Mouse (Mus musculus): ENCODE data around the gene Tbkbp1. TPM values are rescaled to one million over a fixed set of nuclear protein-coding genes. Genes with fewer than 3 reads are reported as not detected.

Gene Tbkbp1
- polyA plus RNA-seq, 1 experiment: 0.15 TPM

- TF ChIP-seq GATA1 (IDR thresholded peaks at IDR 0.05; ENCODE audit: low read length) (no peak), TAL1 (IDR thresholded peaks at IDR 0.05; ENCODE audit: low read length) (no peak)
- no peaks in the 10 kb centered on the region for H3K27me3 ChIP-seq (ENCODE audit: control insufficient read depth)
These were observed 25.6 kb upstream of the Tbkbp1 start for GRCm38 (mm10) chr11:97176851-97177250.

GRCm38 (mm10) chr11:97175499-97175898 is 24.2 kb upstream of the Tbkbp1 start:
- Histone ChIP-seq H3K9me3 (ENCODE audit: control insufficient read depth, low read length) (no peaks in the 10 kb centered on the region), H3K4me1 (ENCODE audit: control insufficient read depth) (peaks cover 9% of the 10 kb centered on the region), H3K27me3 (ENCODE audit: control insufficient read depth) (no peaks in the 10 kb centered on the region), H3K4me3 (replicated peaks) (no peak overlapping the region), H3K36me3 (ENCODE audit: control insufficient read depth) (peaks cover 100% of the 10 kb centered on the region)
- TF ChIP-seq GATA1 (IDR thresholded peaks at IDR 0.05; ENCODE audit: low read length): no peak
- TF ChIP-seq TAL1 (IDR thresholded peaks at IDR 0.05; ENCODE audit: low read length): no peak

More at GRCm38 (mm10) chr11:97176851-97177250, 25.6 kb upstream of the Tbkbp1 start:
- H3K36me3 ChIP-seq (ENCODE audit: control insufficient read depth): peaks cover 100% of the 10 kb centered on the region
- H3K4me3 ChIP-seq (replicated peaks): no peak overlapping the region
- no peaks in the 10 kb centered on the region for H3K9me3 ChIP-seq (ENCODE audit: control insufficient read depth, low read length)
- peaks cover 16% of the 10 kb centered on the region for H3K4me1 ChIP-seq (ENCODE audit: control insufficient read depth)

- TF ChIP-seq GATA1 (IDR thresholded peaks at IDR 0.05; ENCODE audit: low read length): no peak
- TF ChIP-seq TAL1 (IDR thresholded peaks at IDR 0.05; ENCODE audit: low read length): no peak
- Histone ChIP-seq H3K4me3 (replicated peaks) (no peak overlapping the region), H3K36me3 (ENCODE audit: control insufficient read depth) (peaks cover 100% of the 10 kb centered on the region), H3K27me3 (ENCODE audit: control insufficient read depth) (no peaks in the 10 kb centered on the region), H3K4me1 (ENCODE audit: control insufficient read depth) (peaks cover 1% of the 10 kb centered on the region; the same call in 1 of the 2 replicates), H3K9me3 (ENCODE audit: control insufficient read depth, low read length) (no peaks in the 10 kb centered on the region)
These were observed 9.0 kb upstream of the Tbkbp1 start for GRCm38 (mm10) chr11:97160341-97160740.

- H3K27me3 ChIP-seq (ENCODE audit: control insufficient read depth): peaks cover 25% of the 10 kb centered on the region
- peaks cover 83% of the 10 kb centered on the region for H3K36me3 ChIP-seq (ENCODE audit: control insufficient read depth)
- H3K4me1 ChIP-seq (ENCODE audit: control insufficient read depth): no peaks in the 10 kb centered on the region; the same call in 1 of the 2 replicates
- TF ChIP-seq TAL1 (IDR thresholded peaks at IDR 0.05; ENCODE audit: low read length) (no peak), GATA1 (IDR thresholded peaks at IDR 0.05; ENCODE audit: low read length) (no peak)
- no peak overlapping the region for H3K4me3 ChIP-seq (replicated peaks)
- peaks cover 3% of the 10 kb centered on the region; the same call in 1 of the 2 replicates for H3K9me3 ChIP-seq (ENCODE audit: control insufficient read depth, low read length)
These were observed 5.7 kb upstream of the Tbkbp1 start for GRCm38 (mm10) chr11:97156999-97157398.

- H3K4me1 ChIP-seq (ENCODE audit: control insufficient read depth): peaks cover 7% of the 10 kb centered on the region
- H3K36me3 ChIP-seq (ENCODE audit: control insufficient read depth): peaks cover 41% of the 10 kb centered on the region
- no peak overlapping the region for H3K4me3 ChIP-seq (replicated peaks)
- TF ChIP-seq GATA1 (IDR thresholded peaks at IDR 0.05; ENCODE audit: low read length) (no peak), TAL1 (IDR thresholded peaks at IDR 0.05; ENCODE audit: low read length) (no peak)
- H3K27me3 ChIP-seq (ENCODE audit: control insufficient read depth): peaks cover 67% of the 10 kb centered on the region
- H3K9me3 ChIP-seq (ENCODE audit: control insufficient read depth, low read length): peaks cover 7% of the 10 kb centered on the region; the same call in 1 of the 2 replicates
These were observed 1.5 kb upstream of the Tbkbp1 start for GRCm38 (mm10) chr11:97152662-97153287.

GRCm38 (mm10) chr11:97152023-97152426 is 730 bp upstream of the Tbkbp1 start:
- Histone ChIP-seq H3K4me1 (ENCODE audit: control insufficient read depth) (peaks cover 7% of the 10 kb centered on the region), H3K27me3 (ENCODE audit: control insufficient read depth) (peaks cover 74% of the 10 kb centered on the region), H3K9me3 (ENCODE audit: control insufficient read depth, low read length) (peaks cover 7% of the 10 kb centered on the region; the same call in 1 of the 2 replicates), H3K4me3 (replicated peaks) (no peak overlapping the region), H3K36me3 (ENCODE audit: control insufficient read depth) (peaks cover 33% of the 10 kb centered on the region)
- TF ChIP-seq TAL1 (IDR thresholded peaks at IDR 0.05; ENCODE audit: low read length): no peak
- TF ChIP-seq GATA1 (IDR thresholded peaks at IDR 0.05; ENCODE audit: low read length): no peak

- no peak for TF ChIP-seq GATA1 (IDR thresholded peaks at IDR 0.05; ENCODE audit: low read length)
- peaks cover 7% of the 10 kb centered on the region for H3K4me1 ChIP-seq (ENCODE audit: control insufficient read depth)
- H3K4me3 ChIP-seq (replicated peaks): peak overlapping the region; percentile 49
- H3K36me3 ChIP-seq (ENCODE audit: control insufficient read depth): peaks cover 20% of the 10 kb centered on the region
- H3K27me3 ChIP-seq (ENCODE audit: control insufficient read depth): peaks cover 81% of the 10 kb centered on the region
- H3K9me3 ChIP-seq (ENCODE audit: control insufficient read depth, low read length): peaks cover 7% of the 10 kb centered on the region; the same call in 1 of the 2 replicates
These were observed 624 bp downstream of the Tbkbp1 start for GRCm38 (mm10) chr11:97150411-97151330.

GRCm38 (mm10) chr11:97149995-97150410 is 1.3 kb downstream of the Tbkbp1 start:
- peaks cover 7% of the 10 kb centered on the region; the same call in 1 of the 2 replicates for H3K9me3 ChIP-seq (ENCODE audit: control insufficient read depth, low read length)
- peak overlapping the region; percentile 49 for H3K4me3 ChIP-seq (replicated peaks)
- H3K4me1 ChIP-seq (ENCODE audit: control insufficient read depth): peaks cover 7% of the 10 kb centered on the region
- peaks cover 14% of the 10 kb centered on the region for H3K36me3 ChIP-seq (ENCODE audit: control insufficient read depth)
- TF ChIP-seq GATA1 (IDR thresholded peaks at IDR 0.05; ENCODE audit: low read length) (no peak), TAL1 (IDR thresholded peaks at IDR 0.05; ENCODE audit: low read length) (no peak)
- H3K27me3 ChIP-seq (ENCODE audit: control insufficient read depth): peaks cover 81% of the 10 kb centered on the region

- peaks cover 7% of the 10 kb centered on the region; the same call in 1 of the 2 replicates for H3K9me3 ChIP-seq (ENCODE audit: control insufficient read depth, low read length)
- no peak overlapping the region for H3K4me3 ChIP-seq (replicated peaks)
- H3K4me1 ChIP-seq (ENCODE audit: control insufficient read depth): peaks cover 7% of the 10 kb centered on the region
- TF ChIP-seq TAL1 (IDR thresholded peaks at IDR 0.05; ENCODE audit: low read length) (no peak), GATA1 (IDR thresholded peaks at IDR 0.05; ENCODE audit: low read length) (no peak)
- H3K27me3 ChIP-seq (ENCODE audit: control insufficient read depth): peaks cover 76% of the 10 kb centered on the region
- peaks cover 4% of the 10 kb centered on the region for H3K36me3 ChIP-seq (ENCODE audit: control insufficient read depth)
These were observed 2.3 kb downstream of the Tbkbp1 start for GRCm38 (mm10) chr11:97149026-97149425.

Data from erythroblast, embryonic 14.5 days (primary cell).